Mouse (Mus musculus): Measurements from ENCODE around the gene Mtss1l. TPM values are rescaled to one million over a fixed set of nuclear protein-coding genes. Genes with fewer than 3 reads are reported as not detected.

Gene Mtss1l
- polyA plus RNA-seq, 1 experiment from 2014 or later: 11.2 TPM

- no peaks in the 10 kb centered on the region for H3K27me3 ChIP-seq (ENCODE audit: control insufficient read depth, insufficient read depth, low read length)
- H3K4me3 ChIP-seq (ENCODE audit: low read length): no peak overlapping the region
- no peak overlapping the region for H3K4me2 ChIP-seq (replicated peaks; ENCODE audit: low read depth, low read length)
- no peaks in the 10 kb centered on the region for H3K9me3 ChIP-seq (ENCODE audit: control insufficient read depth, low read length)
- H3K27ac ChIP-seq (ENCODE audit: low read depth, low read length): peak overlapping the region; percentile 95
- H3K36me3 ChIP-seq (ENCODE audit: control insufficient read depth, insufficient read depth, low read length): no peaks in the 10 kb centered on the region; the same call in 1 of the 2 replicates
- H3K4me1 ChIP-seq (ENCODE audit: control insufficient read depth, insufficient read depth, low read length): peaks cover 41% of the 10 kb centered on the region
- WGBS: 48% methylated on average over 9 of the region's 9 CpGs
- 0 out of 2 replicates have a peak overlapping the region, but pooled peaks have one; percentile 40 for H3K9ac ChIP-seq (ENCODE audit: low read depth, low read length)
- 0 out of 2 replicates have a peak, but pooled peaks have one; percentile 10 for ATAC-seq (ENCODE audit: low FRiP score, low TSS enrichment)
Measured at GRCm38 (mm10) chr8:110703460-110704061, 17.7 kb upstream of the Mtss1l start.

GRCm38 (mm10) chr8:110704103-110704502 lies 17.2 kb upstream of the Mtss1l start:
- Histone ChIP-seq H3K4me2 (replicated peaks; ENCODE audit: low read depth, low read length) (no peak overlapping the region), H3K9ac (ENCODE audit: low read depth, low read length) (no peak overlapping the region), H3K36me3 (ENCODE audit: control insufficient read depth, insufficient read depth, low read length) (no peaks in the 10 kb centered on the region), H3K4me1 (ENCODE audit: control insufficient read depth, insufficient read depth, low read length) (peaks cover 41% of the 10 kb centered on the region), H3K27me3 (ENCODE audit: control insufficient read depth, insufficient read depth, low read length) (no peaks in the 10 kb centered on the region), H3K27ac (ENCODE audit: low read depth, low read length) (peak overlapping the region; percentile 95; the same call in 1 of the 2 replicates), H3K9me3 (ENCODE audit: control insufficient read depth, low read length) (no peaks in the 10 kb centered on the region), H3K4me3 (ENCODE audit: low read length) (no peak overlapping the region)
- no peak for ATAC-seq (ENCODE audit: low FRiP score, low TSS enrichment)
- 62% methylated on average over 3 of the region's 3 CpGs for WGBS

DNA sequence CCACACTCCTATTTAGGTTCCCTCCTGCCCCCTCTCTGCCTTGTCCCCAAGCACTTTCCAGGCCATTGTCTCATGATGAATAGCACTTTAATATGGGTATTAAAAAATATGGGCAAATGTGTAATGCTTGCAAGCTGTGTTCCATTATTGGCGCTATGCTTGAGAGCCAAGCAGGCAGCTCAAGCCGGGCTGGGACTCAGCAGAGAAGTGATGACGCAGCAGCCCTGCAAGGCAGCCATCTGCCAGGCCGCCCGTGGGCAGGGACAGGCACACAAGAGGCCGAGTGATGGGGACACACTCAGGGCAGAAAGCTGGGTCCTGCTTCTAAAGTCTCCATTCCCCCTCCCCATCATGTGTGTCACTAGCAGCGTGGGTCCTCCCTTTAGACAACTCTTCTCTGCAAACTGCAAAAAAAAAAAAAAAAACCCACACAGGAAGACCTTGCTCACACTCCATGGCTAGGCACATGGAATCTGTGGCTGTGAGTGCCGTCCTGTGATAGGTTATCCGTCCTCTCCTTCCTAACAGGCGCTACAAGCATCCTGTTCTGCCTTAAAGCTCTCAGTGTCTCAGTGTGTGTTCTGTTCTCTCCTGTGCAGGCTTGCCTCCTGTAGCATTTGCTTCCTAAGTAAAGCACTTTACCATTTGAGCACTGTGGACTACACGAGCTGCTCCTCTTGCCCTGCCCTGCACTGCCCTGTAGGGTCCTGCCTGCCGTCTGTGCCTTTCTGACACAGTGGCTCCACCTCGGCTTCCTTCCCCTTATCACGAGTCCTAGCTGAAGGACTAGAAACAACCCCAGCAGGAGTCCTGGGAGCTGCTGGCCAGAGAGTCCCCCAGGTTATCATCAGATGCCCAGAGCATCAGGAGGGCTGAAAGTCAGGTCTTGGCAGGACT lies 15.6 kb upstream of the Mtss1l start:
- H3K4me3 ChIP-seq (ENCODE audit: low read length): no peak overlapping the region
- WGBS: 71% methylated on average over 14 of the region's 14 CpGs
- H3K9ac ChIP-seq (ENCODE audit: low read depth, low read length): no peak overlapping the region
- H3K27me3 ChIP-seq (ENCODE audit: control insufficient read depth, insufficient read depth, low read length): no peaks in the 10 kb centered on the region
- H3K4me2 ChIP-seq (replicated peaks; ENCODE audit: low read depth, low read length): no peak overlapping the region
- no peak overlapping the region for H3K27ac ChIP-seq (ENCODE audit: low read depth, low read length)
- H3K36me3 ChIP-seq (ENCODE audit: control insufficient read depth, insufficient read depth, low read length): no peaks in the 10 kb centered on the region
- ATAC-seq (ENCODE audit: low FRiP score, low TSS enrichment): no peak
- H3K4me1 ChIP-seq (ENCODE audit: control insufficient read depth, insufficient read depth, low read length): peaks cover 41% of the 10 kb centered on the region
- H3K9me3 ChIP-seq (ENCODE audit: control insufficient read depth, low read length): no peaks in the 10 kb centered on the region

DNA sequence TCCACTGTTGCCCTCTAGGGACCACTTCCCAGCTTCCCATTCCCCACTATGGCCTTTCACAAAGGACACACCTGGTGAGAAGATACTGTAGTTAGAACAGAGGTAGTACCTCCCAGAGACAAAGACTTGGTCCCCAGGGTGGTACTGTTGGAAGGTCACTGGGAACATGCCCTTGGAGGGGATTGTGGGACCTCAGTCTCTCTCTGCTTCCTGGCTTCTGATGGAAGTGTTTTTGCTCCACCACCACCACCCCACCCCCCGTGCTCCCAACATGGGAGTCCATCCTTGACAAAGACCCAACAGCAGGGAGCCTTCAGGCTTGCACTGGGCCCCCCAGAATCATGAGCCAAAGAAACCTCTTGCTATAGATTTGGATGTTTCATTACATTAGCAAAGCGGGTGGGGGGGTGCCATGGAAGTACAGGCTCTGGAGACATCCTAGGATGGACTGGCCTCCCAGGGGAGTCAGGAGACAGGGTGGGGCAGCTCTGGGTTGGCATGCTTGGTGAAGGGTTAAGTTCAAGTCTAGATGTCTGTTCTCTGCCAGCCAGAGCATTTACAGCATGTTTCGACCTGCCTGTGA lies 14.9 kb upstream of the Mtss1l start:
- Histone ChIP-seq H3K4me3 (ENCODE audit: low read length) (no peak overlapping the region), H3K27me3 (ENCODE audit: control insufficient read depth, insufficient read depth, low read length) (no peaks in the 10 kb centered on the region), H3K4me1 (ENCODE audit: control insufficient read depth, insufficient read depth, low read length) (peaks cover 43% of the 10 kb centered on the region), H3K9ac (ENCODE audit: low read depth, low read length) (no peak overlapping the region), H3K36me3 (ENCODE audit: control insufficient read depth, insufficient read depth, low read length) (peaks cover 2% of the 10 kb centered on the region; the same call in 1 of the 2 replicates), H3K4me2 (replicated peaks; ENCODE audit: low read depth, low read length) (no peak overlapping the region), H3K27ac (ENCODE audit: low read depth, low read length) (no peak overlapping the region), H3K9me3 (ENCODE audit: control insufficient read depth, low read length) (no peaks in the 10 kb centered on the region)
- no peak for ATAC-seq (ENCODE audit: low FRiP score, low TSS enrichment)
- 95% methylated on average over 3 of the region's 3 CpGs for WGBS

DNA sequence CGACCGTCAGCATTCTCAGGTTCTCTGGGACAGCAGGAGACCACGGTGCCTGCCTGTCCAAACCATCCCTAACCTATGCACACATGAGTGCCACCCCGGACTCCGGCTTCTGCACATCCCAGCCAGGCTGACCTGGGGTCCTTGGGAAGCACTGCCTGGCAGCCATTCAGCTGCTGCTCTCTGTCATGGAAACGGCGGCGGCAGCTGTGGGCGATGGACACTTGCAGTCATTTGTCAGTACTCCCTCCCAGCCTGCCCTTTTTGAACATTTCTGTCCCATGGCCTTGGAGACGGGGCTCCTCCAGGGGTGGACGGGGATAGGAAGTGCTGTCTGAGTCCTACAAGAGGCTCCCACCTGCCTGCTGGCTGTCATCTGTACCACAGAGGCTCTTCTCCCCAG lies 12.8 kb upstream of the Mtss1l start:
- Histone ChIP-seq H3K9ac (ENCODE audit: low read depth, low read length) (no peak overlapping the region), H3K9me3 (ENCODE audit: control insufficient read depth, low read length) (no peaks in the 10 kb centered on the region), H3K4me2 (replicated peaks; ENCODE audit: low read depth, low read length) (no peak overlapping the region), H3K27me3 (ENCODE audit: control insufficient read depth, insufficient read depth, low read length) (no peaks in the 10 kb centered on the region), H3K4me1 (ENCODE audit: control insufficient read depth, insufficient read depth, low read length) (peaks cover 27% of the 10 kb centered on the region), H3K36me3 (ENCODE audit: control insufficient read depth, insufficient read depth, low read length) (peaks cover 14% of the 10 kb centered on the region), H3K4me3 (ENCODE audit: low read length) (no peak overlapping the region), H3K27ac (ENCODE audit: low read depth, low read length) (no peak overlapping the region)
- no peak for ATAC-seq (ENCODE audit: low FRiP score, low TSS enrichment)
- WGBS: 86% methylated on average over 11 of the region's 11 CpGs

GRCm38 (mm10) chr8:110710593-110710992 lies 10.7 kb upstream of the Mtss1l start:
- WGBS: 54% methylated on average over 3 of the region's 3 CpGs

GRCm38 (mm10) chr8:110711271-110711934 lies 9.9 kb upstream of the Mtss1l start:
- peaks cover 20% of the 10 kb centered on the region for H3K36me3 ChIP-seq (ENCODE audit: control insufficient read depth, insufficient read depth, low read length)
- ATAC-seq (ENCODE audit: low FRiP score, low TSS enrichment): no peak
- peak overlapping the region; percentile 66; the same call in 1 of the 2 replicates for H3K27ac ChIP-seq (ENCODE audit: low read depth, low read length)

More at GRCm38 (mm10) chr8:110710593-110710992, 10.7 kb upstream of the Mtss1l start:
- Histone ChIP-seq H3K9ac (ENCODE audit: low read depth, low read length) (no peak overlapping the region), H3K9me3 (ENCODE audit: control insufficient read depth, low read length) (no peaks in the 10 kb centered on the region), H3K4me1 (ENCODE audit: control insufficient read depth, insufficient read depth, low read length) (peaks cover 8% of the 10 kb centered on the region), H3K27me3 (ENCODE audit: control insufficient read depth, insufficient read depth, low read length) (no peaks in the 10 kb centered on the region), H3K4me3 (ENCODE audit: low read length) (no peak overlapping the region), H3K4me2 (replicated peaks; ENCODE audit: low read depth, low read length) (no peak overlapping the region), H3K36me3 (ENCODE audit: control insufficient read depth, insufficient read depth, low read length) (peaks cover 20% of the 10 kb centered on the region), H3K27ac (ENCODE audit: low read depth, low read length) (peak overlapping the region; percentile 24; the same call in 1 of the 2 replicates)
- no peak for ATAC-seq (ENCODE audit: low FRiP score, low TSS enrichment)

GRCm38 (mm10) chr8:110713073-110713472 lies 8.2 kb upstream of the Mtss1l start:
- Histone ChIP-seq H3K27me3 (ENCODE audit: control insufficient read depth, insufficient read depth, low read length) (no peaks in the 10 kb centered on the region), H3K4me3 (ENCODE audit: low read length) (no peak overlapping the region), H3K4me2 (replicated peaks; ENCODE audit: low read depth, low read length) (no peak overlapping the region), H3K9ac (ENCODE audit: low read depth, low read length) (no peak overlapping the region), H3K4me1 (ENCODE audit: control insufficient read depth, insufficient read depth, low read length) (peaks cover 30% of the 10 kb centered on the region), H3K9me3 (ENCODE audit: control insufficient read depth, low read length) (no peaks in the 10 kb centered on the region), H3K36me3 (ENCODE audit: control insufficient read depth, insufficient read depth, low read length) (peaks cover 20% of the 10 kb centered on the region), H3K27ac (ENCODE audit: low read depth, low read length) (no peak overlapping the region)
- ATAC-seq (ENCODE audit: low FRiP score, low TSS enrichment): no peak
- 94% methylated on average over 7 of the region's 7 CpGs for WGBS

More at GRCm38 (mm10) chr8:110711271-110711934, 9.9 kb upstream of the Mtss1l start:
- H3K4me1 ChIP-seq (ENCODE audit: control insufficient read depth, insufficient read depth, low read length): peaks cover 15% of the 10 kb centered on the region
- H3K4me3 ChIP-seq (ENCODE audit: low read length): no peak overlapping the region
- H3K4me2 ChIP-seq (replicated peaks; ENCODE audit: low read depth, low read length): no peak overlapping the region
- no peaks in the 10 kb centered on the region for H3K9me3 ChIP-seq (ENCODE audit: control insufficient read depth, low read length)
- WGBS: 70% methylated on average over 13 of the region's 13 CpGs
- H3K27me3 ChIP-seq (ENCODE audit: control insufficient read depth, insufficient read depth, low read length): no peaks in the 10 kb centered on the region
- no peak overlapping the region for H3K9ac ChIP-seq (ENCODE audit: low read depth, low read length)

All from kidney, embryonic 14.5 days (tissue).